Mouse (Mus musculus): ENCODE measurements around the gene Gm17555.

- TF ChIP-seq GABPA (IDR thresholded peaks at IDR 0.05; ENCODE audit: low read depth, low read length) (no peak), CTCF (IDR thresholded peaks at IDR 0.05 in 2 of 3, conservative IDR thresholded peaks at IDR 0.05 in 1 of 3; ENCODE audit: control insufficient read depth in 1 of 3, insufficient read depth in 1 of 3, low read depth in 2 of 3, low read length in 3 of 3, poor library complexity in 1 of 3, severe bottlenecking in 1 of 3) (no peak), POLR2A (IDR thresholded peaks at IDR 0.05; ENCODE audit: control insufficient read depth in 1 of 2, insufficient read depth in 1 of 2, low read depth in 1 of 2, low read length in 2 of 2, poor library complexity in 1 of 2) (no peak), MAX (IDR thresholded peaks at IDR 0.05; ENCODE audit: low read length) (no peak), POLR2AphosphoS2 (IDR thresholded peaks at IDR 0.05; ENCODE audit: low read length) (no peak)
Measured at GRCm38 (mm10) chr2:126166848-126167617, 47.9 kb upstream of the Gm17555 start.
